Mouse (Mus musculus) adipocyte (in vitro differentiated cells): Measurements from ENCODE around the gene Filip1l.
A peak's percentile ranks its signal among the peaks of the same experiment; 100 is the strongest.

Source experiments
- DNase-seq: peaks from one replicate; pipeline ENCODE4 v3.0.0-alpha.2; 2016; ENCODE audit warnings: low spot score

The Filip1l gene

DNA sequence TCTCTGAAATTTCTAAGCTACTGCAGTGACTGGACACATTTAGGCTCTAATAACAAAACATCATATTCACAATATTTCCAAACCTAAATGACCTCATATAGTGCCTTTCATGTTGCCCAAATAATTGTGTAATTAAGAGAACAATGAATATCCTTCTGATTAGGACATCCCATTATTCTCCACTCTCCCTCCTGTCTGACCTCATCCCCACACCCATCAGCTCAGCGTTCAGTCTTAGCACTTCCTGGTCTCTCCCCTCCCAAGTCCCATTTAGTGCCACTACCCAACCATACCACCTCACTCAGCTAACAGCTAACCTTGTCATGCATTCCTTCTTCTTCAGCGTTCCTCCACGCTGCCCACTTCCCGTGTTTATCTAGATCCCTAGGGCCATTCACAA lies 130.0 kb downstream of the Filip1l start:
- DNase-seq: no peak

DNA sequence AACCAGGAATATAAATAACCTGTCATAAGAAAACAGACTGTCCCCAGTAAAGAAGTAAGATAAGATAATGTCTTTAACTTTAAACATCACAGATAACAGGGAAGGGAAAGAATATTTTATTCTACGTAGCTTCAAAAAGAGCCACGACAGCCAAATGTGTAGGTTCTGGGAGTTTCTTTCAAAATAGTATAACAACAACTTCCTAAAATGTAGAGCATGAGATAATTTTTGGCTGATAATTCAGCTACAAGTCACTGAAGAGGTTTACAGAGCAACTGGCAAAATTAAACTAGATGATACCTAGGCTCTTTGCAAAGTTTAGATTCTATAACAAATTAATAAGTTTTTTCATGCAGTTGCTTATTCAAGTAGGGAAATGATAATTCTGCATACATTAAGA lies 130.6 kb downstream of the Filip1l start:
- no peak for DNase-seq

DNA sequence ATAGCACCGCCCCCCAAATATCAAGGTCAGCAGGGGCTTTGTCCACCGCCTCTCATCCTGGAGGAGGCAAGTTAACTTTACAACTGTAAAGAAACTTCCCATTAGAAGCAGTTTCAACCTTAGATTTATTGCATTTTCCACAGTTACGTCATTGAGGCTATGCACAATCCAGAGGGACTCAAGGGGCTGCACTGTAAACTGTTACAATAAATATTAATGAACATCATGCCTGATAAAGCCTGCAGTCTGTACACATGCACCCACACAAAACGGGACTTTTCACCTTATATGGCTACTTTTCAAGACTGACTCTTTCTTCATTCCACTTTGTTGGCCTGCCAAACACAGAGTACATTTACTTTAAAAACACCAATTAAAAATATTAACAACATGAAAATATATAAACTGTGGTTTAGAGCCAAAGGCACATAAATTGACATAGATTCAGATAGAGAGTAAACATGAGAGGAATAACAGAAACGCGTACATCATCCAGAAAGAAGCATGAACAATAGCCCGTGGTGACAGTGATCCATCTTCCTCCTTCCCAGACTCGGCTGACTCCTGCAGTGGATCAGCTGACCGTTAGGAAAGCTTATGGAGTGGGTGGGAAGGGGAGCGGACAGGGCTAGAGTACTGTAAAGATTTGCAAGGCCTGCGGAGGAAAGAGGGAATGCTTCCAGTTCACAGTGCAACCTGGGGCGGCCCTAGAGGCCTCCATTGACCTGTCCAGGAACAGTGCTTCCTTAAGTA lies 131.3 kb downstream of the Filip1l start:
- DNase-seq: no peak

DNA sequence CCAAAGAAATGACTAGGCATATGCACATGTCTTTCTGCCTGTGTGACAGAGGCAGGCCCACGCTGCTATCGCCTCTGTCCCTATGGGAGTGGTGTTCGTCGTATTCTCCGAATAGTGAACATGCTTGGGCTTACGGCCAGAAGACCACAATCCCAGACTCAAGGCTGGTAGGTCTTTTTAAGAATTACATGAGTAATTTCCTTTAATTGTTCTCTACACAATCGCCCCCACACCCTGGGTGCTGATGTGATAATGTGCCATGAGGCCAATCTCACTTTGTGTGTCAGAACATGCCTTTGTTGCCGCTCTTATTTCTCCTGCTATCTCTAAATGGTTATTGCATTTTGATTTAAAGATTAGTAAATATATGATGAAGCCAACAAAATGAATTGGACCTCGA lies 132.4 kb downstream of the Filip1l start:
- no peak for DNase-seq

DNA sequence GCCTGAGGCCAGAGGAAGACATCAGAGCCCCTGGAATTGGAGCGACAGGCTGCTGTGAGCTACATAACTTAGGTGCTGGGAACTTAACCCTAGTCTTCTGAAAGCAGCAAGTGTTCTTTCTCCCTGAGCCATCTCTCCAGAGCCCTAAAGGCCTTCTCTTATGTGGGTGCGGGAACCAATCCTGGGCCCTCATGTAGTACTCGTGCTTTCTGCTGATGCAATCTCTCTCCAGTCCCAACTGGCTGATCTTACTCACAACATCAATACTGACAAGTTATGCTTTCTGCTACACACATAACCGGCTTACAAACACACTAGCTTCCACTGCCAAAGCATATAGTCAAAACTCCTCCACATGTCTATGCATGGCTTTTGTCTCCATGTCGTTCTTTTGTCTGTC lies 133.4 kb downstream of the Filip1l start:
- no peak for DNase-seq

DNA sequence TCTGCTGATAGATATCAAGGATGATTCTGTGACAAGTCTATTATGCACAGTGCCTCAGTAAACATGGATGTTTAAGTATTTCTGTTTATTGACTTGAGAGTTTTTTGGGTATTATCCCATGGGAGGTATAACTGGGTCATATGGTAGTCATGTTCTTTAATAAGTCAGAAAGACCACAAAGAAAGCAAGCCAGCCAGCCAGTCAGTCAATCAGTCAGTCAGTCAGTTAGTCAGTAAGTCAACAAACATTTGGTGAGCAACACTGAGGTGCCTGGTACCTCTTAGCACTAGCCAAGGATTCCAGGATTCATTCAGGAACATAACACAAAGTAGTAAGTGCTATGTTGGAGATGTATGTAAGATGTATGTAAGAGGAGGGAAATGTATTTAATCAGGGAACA lies 135.8 kb downstream of the Filip1l start:
- DNase-seq: no peak

DNA sequence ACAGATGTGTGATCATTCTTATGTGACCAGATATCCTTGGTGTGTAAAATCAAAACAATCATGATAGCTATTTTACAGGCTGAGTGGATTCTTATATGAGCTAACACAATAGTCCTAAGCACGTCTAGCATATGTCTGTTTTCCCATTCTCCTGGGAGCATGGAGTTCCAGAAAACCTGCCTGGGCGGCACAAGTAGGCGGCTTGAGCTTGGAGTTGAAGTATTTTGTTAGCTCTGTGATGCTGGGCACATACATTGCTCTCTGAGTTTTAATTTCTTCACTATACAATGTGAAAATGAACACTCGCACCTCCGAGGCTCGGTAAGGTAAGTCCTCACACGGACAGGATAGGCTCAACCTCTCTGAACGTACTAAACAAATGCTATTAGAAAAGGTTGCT lies 137.8 kb downstream of the Filip1l start:
- no peak for DNase-seq

DNA sequence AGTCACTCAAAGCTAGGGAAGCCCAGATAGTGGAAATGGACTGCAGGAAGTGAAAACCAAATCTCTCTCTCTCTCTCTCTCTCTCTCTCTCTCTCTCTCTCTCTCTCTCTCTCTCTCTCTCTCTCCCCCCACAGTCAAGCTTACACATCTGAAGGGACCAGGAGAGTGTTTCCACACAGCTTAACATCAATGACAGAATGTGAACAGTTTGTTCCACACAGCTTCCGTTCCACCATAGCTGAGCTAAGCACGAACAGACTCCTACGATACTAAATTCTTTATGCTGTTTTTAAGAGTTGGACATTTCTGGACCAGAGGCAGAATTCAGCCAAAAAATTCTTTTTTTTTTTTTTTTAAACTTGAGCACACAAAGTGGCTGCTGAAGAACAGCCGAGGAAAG lies 139.0 kb downstream of the Filip1l start:
- DNase-seq: no peak

DNA sequence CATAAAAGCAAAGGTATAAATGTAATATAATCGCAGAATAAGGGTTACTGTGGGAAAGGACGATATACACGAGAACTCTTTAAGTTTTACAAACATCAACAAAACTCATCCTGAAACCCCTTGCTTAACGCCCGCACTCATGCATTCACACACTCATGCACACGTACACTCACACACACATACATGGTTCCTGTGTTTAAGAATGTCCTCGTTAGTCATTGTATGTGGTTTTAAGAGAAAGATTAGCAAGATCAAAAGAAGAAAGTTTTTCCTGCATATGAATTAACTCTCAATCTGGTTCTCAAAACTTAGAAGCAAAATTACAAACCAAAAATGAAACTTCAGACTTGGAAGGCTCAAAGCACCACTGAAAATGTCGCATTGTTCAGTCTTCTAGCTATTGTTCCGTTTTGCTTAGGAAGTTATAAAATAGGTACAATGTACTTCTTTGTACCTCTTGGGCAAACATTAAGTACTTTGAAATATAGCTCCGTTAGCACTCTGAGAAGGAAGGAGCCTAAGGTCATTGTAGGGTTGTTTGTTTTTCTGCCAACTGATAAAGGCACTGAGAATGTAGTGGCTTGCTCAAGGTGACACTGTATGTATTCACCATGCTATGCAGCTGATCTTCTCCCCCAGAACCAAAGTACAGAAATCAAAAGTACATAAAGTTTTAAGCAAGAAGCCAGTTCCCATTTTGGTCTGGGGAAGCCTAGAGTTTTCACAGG lies 142.7 kb downstream of the Filip1l start:
- DNase-seq: no peak

DNA sequence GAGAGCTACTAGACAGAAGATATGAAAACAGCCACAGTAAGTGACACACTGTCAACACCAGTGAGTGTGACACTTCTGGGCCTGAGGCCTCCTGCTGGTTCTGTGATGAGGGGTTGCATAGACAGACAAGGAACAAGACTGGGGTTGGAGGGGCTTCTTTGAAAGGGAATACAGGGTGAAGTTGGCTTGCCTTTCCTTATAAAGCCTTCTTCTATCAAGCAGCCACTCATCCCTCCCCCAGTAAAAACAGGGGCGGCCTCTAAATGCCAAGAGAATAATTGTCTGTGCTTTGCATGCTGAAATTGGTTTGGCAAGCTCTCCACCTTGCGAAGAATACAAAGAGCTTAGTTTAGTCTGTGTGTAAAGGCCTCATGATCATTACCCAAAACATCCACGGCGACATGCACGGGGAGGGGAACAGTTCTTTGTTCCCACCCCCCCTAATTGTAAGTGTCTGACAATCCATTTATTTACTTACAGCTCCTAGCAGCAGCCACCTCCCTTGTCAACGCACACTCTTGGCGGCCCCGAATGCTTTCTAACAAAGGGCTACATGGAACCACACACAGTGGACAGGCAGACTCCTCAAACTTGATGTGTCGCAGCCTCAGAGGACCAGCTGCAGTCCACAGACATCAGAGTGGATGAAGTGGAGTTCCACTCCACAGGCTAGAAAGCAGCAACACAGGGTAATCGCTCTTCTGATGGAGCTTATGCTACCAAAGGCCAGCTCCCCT lies 143.7 kb downstream of the Filip1l start:
- no peak for DNase-seq

DNA sequence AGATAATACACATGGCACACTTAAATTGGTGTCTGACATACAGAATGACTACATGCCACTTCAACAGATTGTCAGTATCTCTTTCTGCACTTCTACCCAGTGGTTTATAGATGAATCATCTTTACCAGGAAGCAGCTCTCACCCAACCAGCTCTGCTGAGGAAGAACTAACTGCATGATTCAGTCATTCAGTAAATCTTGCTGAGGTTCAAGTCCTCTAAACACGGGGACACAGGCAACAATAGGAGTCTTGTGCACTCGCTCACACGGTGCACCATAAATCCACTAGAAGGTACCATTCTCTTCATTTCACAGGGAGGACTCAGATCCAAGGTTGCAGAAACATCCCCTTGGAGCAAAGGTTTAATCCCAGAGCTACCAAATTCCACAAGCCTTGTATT lies 148.0 kb downstream of the Filip1l start:
- no peak for DNase-seq

DNA sequence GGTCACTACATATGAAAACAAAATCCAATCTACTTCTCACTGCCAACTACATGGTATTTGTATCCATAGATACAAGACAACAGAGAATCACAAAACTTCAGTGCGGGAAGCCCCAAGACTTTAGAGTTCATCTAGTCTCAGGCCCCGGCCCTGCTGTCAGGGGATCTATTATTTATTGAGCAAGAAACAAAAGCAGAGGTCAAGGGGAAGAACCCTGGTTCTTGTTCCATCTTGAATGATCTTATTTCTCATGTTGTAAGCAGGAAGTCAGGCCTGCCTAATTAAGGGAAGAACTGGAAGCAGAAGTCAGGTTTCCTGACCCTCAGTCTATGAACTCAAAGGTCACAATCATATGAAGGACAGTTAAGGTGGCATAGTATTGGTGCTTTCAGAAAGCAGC lies 149.3 kb downstream of the Filip1l start:
- DNase-seq: peak; percentile 61

DNA sequence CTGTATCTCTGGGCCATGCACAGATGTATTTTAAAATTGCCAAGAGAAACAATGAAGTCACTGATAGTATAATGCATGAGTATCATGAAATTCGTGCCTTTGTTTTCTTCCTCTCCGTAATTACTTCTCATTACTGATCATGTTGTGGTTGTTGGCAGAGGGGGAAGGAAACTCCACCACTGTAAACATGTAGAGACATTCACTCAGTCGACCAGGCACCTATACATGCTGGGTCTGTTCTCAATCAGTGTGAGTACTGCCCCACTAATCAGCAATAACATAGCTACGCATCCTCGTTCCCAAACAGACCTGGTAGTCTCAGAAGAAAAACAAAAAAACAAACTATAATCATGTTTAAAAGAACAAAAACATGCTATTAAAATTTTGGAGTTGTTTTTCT lies 149.9 kb downstream of the Filip1l start:
- DNase-seq: no peak

DNA sequence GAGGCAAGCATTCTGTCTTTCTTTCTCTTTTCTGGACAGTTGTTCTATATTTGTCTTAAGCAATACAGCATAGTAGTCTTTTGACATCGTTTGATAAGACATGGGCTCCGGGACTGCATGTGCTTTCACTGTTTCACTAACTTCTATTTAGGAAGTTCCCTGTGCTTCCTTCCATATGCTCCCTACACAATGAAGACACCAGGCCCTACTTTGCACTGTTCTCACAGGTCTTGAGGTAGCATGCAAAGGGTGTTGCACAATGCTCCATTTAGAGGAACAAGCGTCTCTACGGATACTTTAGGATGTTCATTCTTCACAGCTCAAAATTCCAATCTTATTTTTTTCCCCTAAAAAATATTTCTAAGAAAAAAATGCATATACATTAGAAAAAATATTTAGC lies 151.8 kb downstream of the Filip1l start:
- no peak for DNase-seq

DNA sequence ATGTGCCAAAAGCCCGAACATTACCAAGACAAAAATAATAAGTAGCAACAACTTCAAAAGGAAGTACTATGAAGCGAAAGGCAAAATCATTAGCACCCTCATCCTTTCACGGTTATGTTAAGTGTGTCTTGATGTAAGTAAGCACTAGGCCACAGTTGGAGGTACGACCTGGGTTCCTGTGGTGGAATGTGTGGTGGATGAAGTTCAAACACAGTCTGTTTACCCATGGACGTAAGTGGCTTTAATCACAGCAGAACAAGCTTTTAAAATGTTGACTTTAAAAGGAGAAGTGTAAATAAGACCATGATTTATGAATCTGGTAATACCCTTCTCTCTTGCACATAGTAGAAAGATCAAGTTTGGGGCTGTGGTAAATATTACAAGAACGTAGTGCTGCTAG lies 153.2 kb downstream of the Filip1l start:
- no peak for DNase-seq

DNA sequence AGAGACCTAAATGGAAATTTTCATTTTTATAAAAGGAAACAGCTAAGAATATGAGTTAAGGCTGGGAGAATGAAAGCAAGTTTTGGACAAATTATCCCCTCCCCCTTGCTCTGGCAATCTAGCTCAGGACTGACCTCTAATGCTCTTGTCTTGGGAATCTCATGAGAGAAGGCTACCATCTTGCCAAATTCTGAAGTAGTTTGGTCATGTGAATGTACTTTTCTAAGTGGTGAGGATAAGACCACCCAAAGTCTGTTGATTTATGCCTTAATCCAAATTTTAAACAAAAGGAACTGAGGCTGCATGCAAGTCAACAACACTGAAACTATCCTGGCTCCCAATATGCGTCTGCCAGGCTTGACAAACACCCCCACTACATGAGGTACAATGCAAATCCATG lies 155.5 kb downstream of the Filip1l start:
- DNase-seq: no peak

DNA sequence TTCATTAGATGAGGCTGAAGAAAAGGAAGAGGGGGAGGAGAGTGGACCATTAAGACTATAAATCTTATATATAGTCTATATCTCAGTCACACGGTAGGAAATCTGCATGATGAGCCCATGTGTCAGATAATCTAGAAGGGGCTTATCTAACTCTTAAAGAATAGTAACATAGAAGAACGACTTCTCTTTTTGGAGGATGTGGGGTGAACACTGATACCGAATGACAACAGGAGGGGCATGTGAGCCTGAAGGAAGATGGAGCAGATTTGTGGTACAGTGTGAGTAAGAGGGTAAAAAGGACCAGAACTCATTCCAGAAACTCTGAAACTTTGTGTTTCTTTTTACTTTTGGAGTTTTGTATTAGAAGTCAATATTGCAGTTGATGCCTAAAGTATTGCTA lies 156.2 kb downstream of the Filip1l start:
- DNase-seq: no peak

DNA sequence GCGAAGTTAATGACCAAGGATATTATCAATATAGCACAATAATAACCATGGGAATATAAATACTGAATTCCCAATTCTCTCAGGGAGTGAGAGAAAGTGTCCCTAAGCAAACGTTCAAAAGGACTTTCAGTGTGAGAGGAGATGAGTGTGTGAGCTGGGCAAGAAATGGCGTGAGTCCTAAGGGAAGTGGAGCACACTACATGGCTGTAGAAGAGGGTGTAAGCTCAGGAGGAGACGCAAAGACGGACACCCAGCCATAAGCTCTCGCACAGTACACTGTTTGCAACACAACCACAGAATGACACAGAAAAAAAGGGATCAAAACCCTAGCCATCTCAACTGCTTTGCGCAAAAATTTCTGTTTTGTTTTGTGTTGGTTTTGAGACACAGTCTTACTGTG lies 160.7 kb downstream of the Filip1l start:
- DNase-seq: no peak

DNA sequence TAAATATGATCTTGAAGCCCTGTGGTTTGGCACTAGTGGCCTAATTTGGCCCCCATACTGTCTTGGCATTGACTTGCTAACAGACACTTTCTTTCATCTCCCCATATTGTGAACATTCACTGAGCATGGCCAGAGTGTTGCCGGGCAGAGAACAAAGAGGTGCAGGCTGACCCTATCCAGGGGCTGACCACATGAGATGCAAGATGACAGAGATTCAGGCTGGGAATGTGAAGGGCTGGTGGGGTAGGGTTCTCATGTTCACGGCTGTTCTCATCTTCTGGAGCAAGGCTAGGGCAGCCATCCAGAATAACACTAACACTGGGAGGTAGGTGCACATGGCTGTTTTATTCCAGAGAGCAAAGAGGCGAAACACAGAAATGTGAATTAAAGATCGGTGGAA lies 161.5 kb downstream of the Filip1l start:
- DNase-seq: no peak

DNA sequence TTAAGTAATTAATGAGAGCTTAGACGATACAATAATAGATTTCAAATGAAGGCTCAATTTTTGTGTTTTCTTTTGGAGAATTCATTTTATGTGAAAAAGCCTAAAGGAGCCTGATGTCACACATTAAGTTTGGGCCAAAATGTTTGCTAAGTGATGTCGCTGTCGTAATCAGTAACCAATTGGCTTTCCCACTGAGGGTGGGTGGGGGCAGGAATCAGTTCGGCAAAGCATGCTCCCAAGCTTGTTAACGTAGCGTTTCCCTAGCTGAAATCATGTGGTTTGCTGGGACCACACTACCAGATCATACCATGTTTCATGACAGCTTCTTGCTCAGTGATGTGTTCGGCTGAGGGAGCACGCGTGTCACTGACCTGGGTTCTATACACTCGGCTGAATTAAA lies 162.7 kb downstream of the Filip1l start:
- DNase-seq: no peak

DNA sequence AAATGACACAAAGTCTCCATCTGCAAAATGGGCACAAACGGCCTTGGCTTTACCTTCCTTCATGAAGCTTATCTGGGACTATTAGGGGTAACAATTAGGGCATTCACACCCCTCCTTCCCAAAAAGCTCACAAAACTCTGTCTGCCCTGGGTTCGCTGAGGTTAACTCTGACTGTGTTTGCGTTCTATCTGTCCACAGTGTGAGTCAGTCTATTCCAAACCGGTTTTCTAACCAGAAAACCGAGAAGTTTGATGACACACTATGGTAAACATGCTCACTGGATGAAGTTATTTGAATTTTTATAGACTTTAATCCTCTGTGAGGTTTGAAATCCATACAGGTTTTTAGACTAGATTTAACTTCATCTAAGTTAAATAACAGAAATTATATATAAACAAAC lies 172.2 kb downstream of the Filip1l start:
- no peak for DNase-seq

DNA sequence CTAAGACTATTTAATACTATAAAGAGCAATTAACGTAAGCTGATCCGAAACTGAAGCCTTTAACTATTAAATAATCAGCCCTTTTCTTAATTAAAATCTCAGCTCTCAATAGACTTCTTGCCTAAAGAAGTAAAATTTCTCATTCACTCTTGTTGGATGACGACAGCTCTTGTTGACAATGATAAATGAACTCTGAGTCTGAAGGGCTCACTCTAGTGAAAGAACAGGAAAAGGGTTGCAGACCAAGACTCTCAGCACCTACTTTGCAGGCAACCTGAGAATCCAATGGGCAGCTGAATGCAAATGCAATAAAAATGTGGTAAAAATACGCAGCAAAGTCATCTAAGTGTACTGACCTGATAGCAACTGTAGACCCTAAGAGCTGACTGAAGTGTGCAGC lies 172.6 kb downstream of the Filip1l start:
- DNase-seq: peak; percentile 39

DNA sequence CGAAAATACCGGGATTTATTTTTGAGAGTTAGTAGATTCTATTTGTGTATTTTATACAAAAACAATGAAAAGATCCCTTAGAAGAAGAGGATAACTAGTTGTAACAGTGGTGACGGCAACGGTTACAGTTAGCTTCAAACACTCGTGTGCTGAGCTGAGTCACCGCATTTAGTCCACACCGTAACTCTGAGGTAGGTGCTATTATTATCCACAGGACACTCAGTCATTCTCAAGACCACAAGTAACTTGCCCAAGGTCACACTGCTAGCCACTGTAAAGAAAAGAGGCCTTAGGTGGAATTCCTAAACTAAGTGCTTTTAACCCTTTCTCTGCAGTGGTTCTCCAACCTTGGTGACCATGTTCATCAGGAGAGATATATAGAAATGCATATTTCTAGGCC lies 174.0 kb downstream of the Filip1l start:
- no peak for DNase-seq
